Mouse (Mus musculus) T-helper 1 cell (primary cell): ENCODE measurements around the gene Prdm11.

Experiments
- in situ Hi-C: fragments of 300-600 bp; cut with MboI, MseI; formaldehyde crosslinking; loops from one replicate; pipeline ENCODE4 v1.15.1; 2025; ENCODE audit warnings: high pct_unique_total_duplicates

Gene Prdm11

GRCm38 (mm10) chr2:93012976-93013375 lies 33.0 kb downstream of the Prdm11 start:
- in situ Hi-C loops, result no loop called here

GRCm38 (mm10) chr2:93011933-93012332 lies 34.0 kb downstream of the Prdm11 start:
- in situ Hi-C loops, result no loop called here

DNA sequence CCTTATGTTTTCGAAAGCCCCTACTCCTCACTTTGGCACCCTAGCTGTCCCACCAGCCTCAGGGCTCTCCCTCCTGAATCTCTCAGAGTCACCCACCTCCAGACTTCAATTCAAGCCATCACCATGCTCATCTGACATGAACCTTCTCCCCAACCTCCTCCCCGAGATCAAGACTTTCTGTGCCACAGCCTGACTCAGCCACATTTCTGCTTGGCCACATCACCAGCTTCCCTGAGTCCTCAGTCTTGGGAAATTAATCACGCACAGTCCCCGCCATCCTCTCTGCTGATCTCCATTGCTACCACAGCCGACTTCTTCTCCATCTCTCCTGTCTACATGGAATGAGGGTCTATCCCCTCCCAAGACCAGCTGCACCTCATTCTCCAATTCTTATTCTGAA lies 34.5 kb downstream of the Prdm11 start:
- in situ Hi-C loops, result no loop called here

- in situ Hi-C loops, result no loop called here
Observed at GRCm38 (mm10) chr2:93007967-93008685, 37.8 kb downstream of the Prdm11 start.

DNA sequence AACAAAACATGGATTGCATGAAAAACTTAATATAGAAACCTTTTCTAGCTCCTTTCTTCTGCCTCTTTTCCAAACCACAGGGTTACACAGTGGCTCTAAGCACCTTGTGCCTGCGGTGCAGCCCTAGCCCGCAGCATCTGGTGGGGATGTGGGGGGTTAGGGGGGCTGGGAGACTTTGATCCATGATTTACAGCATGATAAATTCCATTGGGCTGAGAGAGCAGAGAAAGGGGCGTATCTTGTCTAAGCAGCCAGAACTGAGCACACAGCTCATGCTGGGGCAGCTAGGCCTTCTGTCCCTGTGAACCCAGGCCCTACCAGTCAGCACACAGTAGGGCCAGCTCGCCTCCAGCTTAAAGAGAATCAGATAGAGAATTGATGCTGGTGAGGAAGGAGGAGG lies 40.9 kb downstream of the Prdm11 start:
- in situ Hi-C loops, result no loop called here

GRCm38 (mm10) chr2:92991976-92992375 lies 54.0 kb downstream of the Prdm11 start:
- in situ Hi-C loops, result no loop called here

DNA sequence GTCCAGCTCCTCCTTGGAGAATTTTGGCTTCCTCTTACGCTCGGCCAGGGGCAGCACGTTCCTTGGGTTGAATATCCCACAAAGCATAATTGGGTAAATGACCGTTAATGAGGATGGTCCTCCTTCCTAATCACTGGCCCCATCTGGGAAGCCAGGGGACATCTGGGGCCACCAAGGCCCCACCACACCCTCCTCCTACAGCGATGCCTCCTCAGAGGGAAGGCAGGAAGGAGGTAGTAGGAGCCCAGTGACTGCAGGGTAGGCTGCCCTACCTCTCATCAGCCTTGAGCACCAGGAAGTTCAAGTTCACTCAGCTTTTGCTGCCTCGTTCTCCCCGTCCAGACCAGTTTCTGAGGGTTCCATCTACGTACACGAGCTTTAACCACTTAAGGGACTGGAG lies 56.4 kb downstream of the Prdm11 start:
- in situ Hi-C loops, result no loop called here

GRCm38 (mm10) chr2:92987901-92988631 lies 57.9 kb downstream of the Prdm11 start:
- in situ Hi-C loops, result no loop called here

DNA sequence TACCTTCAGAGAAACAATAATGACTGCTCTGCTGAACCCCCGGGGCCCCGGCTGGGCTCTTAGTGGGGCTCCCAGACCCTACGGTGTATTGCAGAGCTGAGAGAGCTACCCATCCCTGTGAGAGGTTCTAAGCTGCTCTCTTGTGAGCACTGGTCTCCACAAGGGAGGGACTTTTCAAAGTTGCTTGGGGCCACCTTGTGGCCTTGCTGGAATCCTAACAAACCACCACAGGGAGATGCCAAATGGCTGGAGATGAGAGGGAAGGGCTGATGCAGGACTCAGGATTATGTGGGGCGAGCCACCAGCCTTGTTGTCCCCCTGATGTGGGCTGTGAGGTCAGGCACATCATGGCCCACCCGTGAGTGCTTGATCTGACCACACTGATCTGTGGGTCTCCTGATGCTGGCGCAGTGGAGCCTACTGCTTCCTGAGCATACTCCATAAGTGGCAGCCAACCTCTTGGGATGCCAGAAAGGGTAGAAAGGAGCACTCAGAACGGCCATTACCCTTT lies 58.8 kb downstream of the Prdm11 start:
- in situ Hi-C loops, result no loop called here

- in situ Hi-C loops, result no loop called here
Observed at GRCm38 (mm10) chr2:92985600-92985999, 60.4 kb downstream of the Prdm11 start.

GRCm38 (mm10) chr2:92985171-92985570 lies 60.8 kb downstream of the Prdm11 start:
- in situ Hi-C loops, result no loop called here

DNA sequence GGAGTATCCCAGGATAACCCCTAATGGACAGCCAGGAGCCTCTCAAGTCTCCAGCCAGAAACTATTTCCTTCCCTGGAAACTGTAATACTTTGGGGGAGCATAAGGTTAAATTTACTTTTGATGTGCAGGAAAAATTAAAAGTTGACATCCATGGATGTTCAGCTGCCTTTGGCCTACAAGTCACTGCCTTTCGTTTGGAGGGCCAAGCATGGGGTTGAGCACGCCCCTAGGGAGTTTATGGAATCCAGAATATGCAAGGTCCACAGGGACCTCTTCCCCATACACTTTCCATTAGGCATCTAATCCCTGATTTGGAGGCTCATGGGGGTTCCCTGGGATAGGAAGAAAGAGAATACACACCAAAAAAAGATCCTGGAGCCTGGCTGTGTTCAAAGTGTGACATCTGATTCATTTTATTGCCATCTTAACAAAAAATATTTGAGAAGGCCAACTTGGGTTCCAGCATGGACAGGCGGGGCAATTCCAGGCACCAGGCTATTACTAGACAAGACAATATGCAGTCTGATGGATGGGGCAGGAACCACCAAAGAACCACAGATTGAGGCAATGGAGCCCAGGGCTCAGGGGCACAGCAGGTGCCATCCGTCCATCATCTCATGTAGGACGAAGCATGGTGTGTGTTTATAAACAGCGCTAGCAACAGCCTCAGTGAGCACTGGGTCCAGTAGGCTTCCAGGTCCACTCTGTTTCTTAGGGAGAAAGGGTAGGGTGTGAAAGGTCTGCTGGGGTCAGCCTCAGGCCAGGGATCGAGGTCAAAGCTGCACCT lies 61.5 kb downstream of the Prdm11 start:
- in situ Hi-C loops, result no loop called here

- in situ Hi-C loops, result no loop called here
Observed at GRCm38 (mm10) chr2:92983273-92983620, 62.7 kb downstream of the Prdm11 start.

- in situ Hi-C loops, result no loop called here
Observed at GRCm38 (mm10) chr2:92982591-92983272, 63.2 kb downstream of the Prdm11 start.

GRCm38 (mm10) chr2:92980165-92980564 lies 65.8 kb downstream of the Prdm11 start:
- in situ Hi-C loops, result no loop called here

- in situ Hi-C loops, result no loop called here
Observed at GRCm38 (mm10) chr2:92975031-92975790, 70.8 kb downstream of the Prdm11 start.

- in situ Hi-C loops, result no loop called here
Observed at GRCm38 (mm10) chr2:92973646-92974045, 72.3 kb downstream of the Prdm11 start.

DNA sequence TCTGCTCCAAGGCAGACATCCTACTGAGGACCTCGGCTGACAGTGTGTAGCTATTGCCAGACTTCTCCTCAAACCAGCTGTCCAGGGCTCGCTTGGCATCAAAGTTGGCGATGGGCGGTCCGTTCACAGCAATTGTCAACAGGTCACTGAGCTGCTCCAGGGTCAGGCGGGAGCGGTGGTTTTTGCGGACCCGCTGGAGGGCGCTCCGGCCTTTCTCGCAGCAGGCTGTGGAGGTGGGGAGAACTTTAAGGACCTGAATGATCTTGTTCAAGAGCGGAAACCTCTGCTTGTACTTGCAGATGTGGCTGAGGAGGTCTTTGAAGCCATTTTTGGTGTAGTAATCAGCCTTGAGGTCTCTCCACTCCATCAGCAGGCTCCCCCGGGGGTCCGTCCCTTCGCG lies 73.9 kb downstream of the Prdm11 start:
- in situ Hi-C loops, result no loop called here

GRCm38 (mm10) chr2:92971536-92971935 lies 74.4 kb downstream of the Prdm11 start:
- in situ Hi-C loops, result no loop called here

DNA sequence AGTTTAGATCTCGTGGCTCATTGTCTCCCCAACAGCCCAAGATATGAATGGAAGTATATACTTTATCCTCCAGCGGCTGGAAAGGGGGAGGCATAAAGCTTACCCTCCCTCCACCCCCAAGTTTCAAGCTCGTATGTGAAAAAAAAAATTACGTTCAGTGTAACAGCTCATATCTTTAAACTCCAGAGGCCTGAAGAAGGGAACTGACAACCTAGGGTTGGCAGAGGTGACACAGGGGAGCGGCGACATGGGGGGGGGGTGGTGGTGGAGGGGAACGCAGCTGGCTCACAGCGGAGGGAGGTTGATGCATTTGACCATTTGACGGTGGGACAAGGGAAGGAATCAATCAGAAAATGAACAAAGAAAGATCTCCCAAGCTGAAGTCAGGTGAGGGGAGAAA lies 74.9 kb downstream of the Prdm11 start:
- in situ Hi-C loops, result no loop called here

DNA sequence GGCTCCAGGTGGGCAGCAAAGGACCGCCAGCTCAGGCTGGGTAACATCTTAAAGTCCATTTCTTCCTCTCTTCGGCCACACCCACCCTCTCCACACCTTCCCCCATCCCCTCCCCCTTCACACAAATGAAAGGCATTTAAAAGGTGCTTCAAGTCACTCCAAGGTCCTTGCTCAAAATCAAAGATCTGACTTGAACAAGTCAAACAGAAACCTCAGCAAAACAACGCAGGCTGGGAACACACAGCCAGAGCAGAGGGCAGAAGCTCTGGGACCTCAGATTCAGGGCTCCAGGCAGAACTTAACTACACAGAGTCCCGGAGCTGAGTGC lies 78.2 kb downstream of the Prdm11 start:
- in situ Hi-C loops, result no loop called here
